Mouse (Mus musculus): ENCODE results near the gene Plb1. TPM values are rescaled to one million over a fixed set of nuclear protein-coding genes. Genes with fewer than 3 reads are reported as not detected.

Gene Plb1
- polyA plus RNA-seq, 1 experiment: 77.1 TPM

- no peak overlapping the region for H3K4me3 ChIP-seq (ENCODE audit: control insufficient read depth, low read depth, low read length)
- H3K27ac ChIP-seq (ENCODE audit: control insufficient read depth, insufficient read depth, low read depth, low read length): no peak overlapping the region
- TF ChIP-seq POLR2A (IDR thresholded peaks at IDR 0.05; ENCODE audit: control insufficient read depth, low read depth, low read length) (no peak), CTCF (IDR thresholded peaks at IDR 0.05; ENCODE audit: control insufficient read depth, insufficient read depth, insufficient replicate concordance, low read depth, low read length) (no peak)
- H3K27me3 ChIP-seq (ENCODE audit: control insufficient read depth, insufficient read depth, low read length): no peaks in the 10 kb centered on the region
- H3K36me3 ChIP-seq (ENCODE audit: control insufficient read depth, insufficient read depth, low read length): no peaks in the 10 kb centered on the region
- H3K4me1 ChIP-seq (ENCODE audit: control insufficient read depth, insufficient read depth, low read length): no peaks in the 10 kb centered on the region
These were observed 182.0 kb downstream of the Plb1 start for GRCm38 (mm10) chr5:32414461-32414985.

DNA sequence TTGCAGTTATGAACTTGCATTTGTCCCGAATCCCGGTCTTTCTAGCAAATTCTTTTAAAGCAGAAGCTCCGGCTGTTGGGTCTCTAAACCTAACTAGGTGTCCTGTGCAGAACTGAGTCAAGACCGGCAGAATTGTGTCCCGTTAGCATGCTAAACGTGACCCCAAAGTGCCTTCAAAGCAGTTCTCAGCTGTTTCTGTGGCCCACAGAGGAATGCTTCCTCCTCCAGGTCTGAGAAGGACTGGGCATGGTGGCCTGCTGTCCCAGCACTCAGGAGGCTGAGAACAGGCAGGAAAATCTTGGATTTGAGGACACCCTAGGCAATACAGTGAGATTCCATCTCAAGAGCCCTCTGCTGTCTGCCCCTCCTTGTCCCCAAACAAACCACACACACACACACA, 183.0 kb downstream of the Plb1 start:
- Histone ChIP-seq H3K36me3 (ENCODE audit: control insufficient read depth, insufficient read depth, low read length) (no peaks in the 10 kb centered on the region), H3K27me3 (ENCODE audit: control insufficient read depth, insufficient read depth, low read length) (no peaks in the 10 kb centered on the region), H3K4me1 (ENCODE audit: control insufficient read depth, insufficient read depth, low read length) (no peaks in the 10 kb centered on the region), H3K4me3 (ENCODE audit: control insufficient read depth, low read depth, low read length) (no peak overlapping the region), H3K27ac (ENCODE audit: control insufficient read depth, insufficient read depth, low read depth, low read length) (no peak overlapping the region)
- no peak for TF ChIP-seq POLR2A (IDR thresholded peaks at IDR 0.05; ENCODE audit: control insufficient read depth, low read depth, low read length)
- no peak for TF ChIP-seq CTCF (IDR thresholded peaks at IDR 0.05; ENCODE audit: control insufficient read depth, insufficient read depth, insufficient replicate concordance, low read depth, low read length)

Other genes starting within 250 kb of the Plb1 start
- 1.4 and 1.6 TPM in 2 replicates for gene Fosl2, start 96.9 kb upstream of the Plb1 start, polyA plus RNA-seq (2012; rRNA removed)
- 13.4 and 21.2 TPM in 2 replicates for gene Ppp1cb, start 226.1 kb downstream of the Plb1 start, polyA plus RNA-seq (2012; rRNA removed)